Mouse (Mus musculus) lung, postnatal 0 days (tissue): ENCODE results near the gene Esyt3. TPM values are rescaled to one million over a fixed set of nuclear protein-coding genes. Genes with fewer than 3 reads are reported as not detected.

ENCODE experiments used
- ATAC-seq: fragments of 200-750 bp; cut with Nextera tagmentation; 2 replicates; pipeline ENCODE4 v1.8.0; 2017; ENCODE audit warnings: moderate library complexity
- DNase-seq: peaks from one replicate; pipeline ENCODE4 v3.0.0-alpha.2; 2016; ENCODE audit warnings: low spot score
- H3K27ac ChIP-seq: fragments of 300-500 bp; sonication (generic); 2 replicates; pipeline ENCODE4 v1.5.1; 2014; ENCODE audit warnings: antibody characterized with exemption, mild to moderate bottlenecking, low read length, mixed read lengths
- H3K27me3 ChIP-seq: fragments of 300-500 bp; sonication (generic); replicated peaks from 2 replicates; pipeline ENCODE4 v1.6.1; 2014; ENCODE audit warnings: low read length, mixed read lengths; ENCODE audit not compliant: insufficient read depth
- H3K36me3 ChIP-seq: fragments of 300-500 bp; sonication (generic); 2 replicates; pipeline ENCODE4 v1.6.1; 2014; ENCODE audit warnings: low read length, mixed read lengths; ENCODE audit not compliant: insufficient read depth
- H3K4me1 ChIP-seq: fragments of 300-500 bp; sonication (generic); 2 replicates; pipeline ENCODE4 v1.6.1; 2014; ENCODE audit warnings: antibody characterized with exemption, low read depth, low read length, mixed read lengths; ENCODE audit not compliant: insufficient read depth
- H3K4me2 ChIP-seq: fragments of 300-500 bp; sonication (generic); replicated peaks from 2 replicates; pipeline ENCODE4 v1.6.1; 2014; ENCODE audit warnings: low read depth, mild to moderate bottlenecking, low read length, moderate library complexity, mixed read lengths
- H3K4me3 ChIP-seq: fragments of 300-500 bp; sonication (generic); 2 replicates; pipeline ENCODE4 v1.5.1; 2014; ENCODE audit warnings: low read depth, low read length
- H3K9ac ChIP-seq: fragments of 300-500 bp; sonication (generic); replicated peaks from 2 replicates; pipeline ENCODE4 v1.6.1; 2014; ENCODE audit warnings: low read depth, mild to moderate bottlenecking
- H3K9me3 ChIP-seq: fragments of 300-500 bp; sonication (generic); 2 replicates; pipeline ENCODE4 v1.6.1; 2016; ENCODE audit warnings: low read length, mixed read lengths
- CTCF ChIP-seq: IDR thresholded peaks from 2 replicates; pipeline ENCODE4 v1.5.1; 2016; ENCODE audit warnings: antibody characterized with exemption, mild to moderate bottlenecking
- EP300 ChIP-seq: IDR thresholded peaks from 2 replicates; pipeline ENCODE4 v1.6.1; 2016; ENCODE audit warnings: antibody characterized with exemption, mild to moderate bottlenecking, control low read depth
- WGBS: fragments of 180-500 bp; shearing (Covaris S2); extraction: QIAGEN DNeasy Blood & Tissue Kit; methylation state at CpG from one replicate; pipeline ENCODE4 v1.1.7; 2014; 5-methylcytosine and 5-hydroxymethylcytosine counted together
- polyA plus RNA-seq: library from polyadenylated mRNA; unstranded; fragments of >200 nt; fragmentation: Nextera tagmentation; extraction: Ambion mirVana; gene quantifications from 2 replicates; pipeline ENCODE4 v1.2.1, GENCODE M21; 2015

The Esyt3 gene
- 1.3 and 1.5 TPM in 2 replicates for polyA plus RNA-seq

DNA sequence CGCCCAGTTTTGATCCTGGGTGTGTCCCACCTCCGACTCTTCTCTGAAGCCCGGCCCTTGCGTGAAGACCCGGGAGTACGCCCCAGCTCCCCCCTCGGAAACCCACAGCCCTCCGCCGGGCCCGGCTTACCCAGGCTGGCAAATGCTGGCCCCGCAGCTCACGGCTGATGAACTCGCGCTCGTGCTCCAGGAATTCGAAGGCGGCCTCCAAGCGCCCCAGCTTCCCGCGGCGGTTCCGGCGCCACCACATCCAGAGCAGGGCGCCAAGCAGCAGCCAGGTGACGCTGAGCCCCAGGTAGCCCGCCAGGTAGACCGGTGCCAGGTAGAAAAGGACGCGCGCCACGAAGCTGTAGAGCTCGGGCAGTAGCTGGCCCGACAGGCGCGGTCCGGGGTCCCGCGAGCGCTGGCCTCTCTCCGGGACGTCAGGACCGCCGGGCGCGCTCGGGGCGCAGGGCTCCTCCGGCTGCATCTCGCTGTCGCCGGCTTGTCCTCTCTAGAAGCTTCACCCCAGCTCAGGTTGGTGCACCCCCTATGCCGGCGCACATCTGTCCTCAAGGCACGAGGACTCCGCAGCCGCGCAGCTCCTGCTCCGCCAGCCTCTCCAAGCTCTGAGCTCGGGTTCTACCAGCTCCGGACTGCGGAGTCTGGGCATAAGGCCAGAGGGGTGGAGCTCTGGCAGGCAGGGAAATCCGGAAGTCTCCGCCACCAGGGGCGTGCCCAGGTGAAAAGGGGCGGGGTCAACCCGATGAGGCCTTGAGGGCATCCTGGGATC, at the start of gene Esyt3:
Gene Esyt3, minus strand, starts transcription at position 637 of the 772 bp plus-strand sequence.
- H3K4me3 ChIP-seq: peak within 1 kb of the TSS; percentile 37
- peak; percentile 26 for DNase-seq
- peak within 1 kb of the TSS; percentile 68 for H3K4me2 ChIP-seq
- no peak within 1 kb of the TSS for H3K9ac ChIP-seq
- peaks cover 9% of the 10 kb centered on the region for H3K27me3 ChIP-seq
- H3K36me3 ChIP-seq: no peaks in the 10 kb centered on the region
- no peak within 1 kb of the TSS for H3K27ac ChIP-seq
- TF ChIP-seq CTCF (no peak), EP300 (no peak)
- peak; percentile 50 for ATAC-seq
- 1% methylated on average over 64 of the region's 66 CpGs for WGBS
- peaks cover 4% of the 10 kb centered on the region; the same call in 1 of the 2 replicates for H3K4me1 ChIP-seq
- no peaks in the 10 kb centered on the region for H3K9me3 ChIP-seq

GRCm38 (mm10) chr9:99401288-99401974, 43.1 kb upstream of the Esyt3 start:
- Histone ChIP-seq H3K4me3 (no peak overlapping the region), H3K9ac (no peak overlapping the region), H3K27me3 (no peaks in the 10 kb centered on the region), H3K9me3 (no peaks in the 10 kb centered on the region), H3K4me2 (no peak overlapping the region), H3K27ac (no peak overlapping the region), H3K4me1 (no peaks in the 10 kb centered on the region), H3K36me3 (no peaks in the 10 kb centered on the region)
- DNase-seq (no peak), ATAC-seq (0 out of 2 replicates have a peak, but pooled peaks have one; percentile 12)
- WGBS: 48% methylated on average over 9 of the region's 9 CpGs
- TF ChIP-seq EP300 (no peak), CTCF (no peak)

DNA sequence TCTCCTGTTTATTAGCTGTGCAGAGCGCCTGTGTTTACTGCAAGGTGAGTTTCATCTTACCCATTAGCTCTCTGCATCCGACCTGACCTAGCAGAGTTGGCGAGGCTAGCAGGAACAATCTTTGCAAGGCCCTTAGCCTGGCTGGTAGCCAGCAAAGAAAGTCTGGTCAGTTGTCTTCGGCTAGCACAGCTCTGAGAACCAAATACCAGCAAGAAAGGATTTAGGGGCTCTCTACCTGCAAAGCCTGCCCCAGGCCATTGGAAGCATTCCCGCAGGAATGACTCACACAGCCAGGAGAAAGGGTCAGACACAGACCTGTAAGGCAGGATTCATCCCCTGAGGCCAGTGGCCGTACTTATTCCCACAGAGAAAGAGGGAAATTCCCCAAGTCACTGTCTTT, 42.4 kb upstream of the Esyt3 start:
- Histone ChIP-seq H3K4me1 (no peaks in the 10 kb centered on the region), H3K27me3 (no peaks in the 10 kb centered on the region), H3K9me3 (no peaks in the 10 kb centered on the region), H3K36me3 (no peaks in the 10 kb centered on the region), H3K9ac (no peak overlapping the region), H3K4me2 (no peak overlapping the region), H3K27ac (no peak overlapping the region), H3K4me3 (no peak overlapping the region)
- WGBS: 62% methylated on average over 6 of the region's 6 CpGs
- DNase-seq (no peak), ATAC-seq (no peak)
- TF ChIP-seq EP300 (no peak), CTCF (no peak)

GRCm38 (mm10) chr9:99397056-99397815, 38.9 kb upstream of the Esyt3 start:
- no peak for DNase-seq
- H3K4me3 ChIP-seq: no peak overlapping the region
- no peak for ATAC-seq
- no peaks in the 10 kb centered on the region for H3K4me1 ChIP-seq
- no peak overlapping the region for H3K9ac ChIP-seq
- no peak overlapping the region for H3K4me2 ChIP-seq
- no peak overlapping the region for H3K27ac ChIP-seq
- H3K36me3 ChIP-seq: no peaks in the 10 kb centered on the region
- H3K27me3 ChIP-seq: no peaks in the 10 kb centered on the region
- WGBS: 77% methylated on average over 13 of the region's 13 CpGs
- H3K9me3 ChIP-seq: no peaks in the 10 kb centered on the region
- TF ChIP-seq EP300: no peak
- TF ChIP-seq CTCF: no peak

GRCm38 (mm10) chr9:99394366-99394765, 36.0 kb upstream of the Esyt3 start:
- H3K4me3 ChIP-seq: no peak overlapping the region
- no peak for DNase-seq
- WGBS: 69% methylated on average over 10 of the region's 11 CpGs
- H3K4me1 ChIP-seq: no peaks in the 10 kb centered on the region
- ATAC-seq: 0 out of 2 replicates have a peak, but pooled peaks have one; percentile 25
- H3K4me2 ChIP-seq: no peak overlapping the region
- H3K9me3 ChIP-seq: no peaks in the 10 kb centered on the region
- no peak overlapping the region for H3K27ac ChIP-seq
- no peaks in the 10 kb centered on the region for H3K27me3 ChIP-seq
- TF ChIP-seq EP300: no peak
- no peak for TF ChIP-seq CTCF
- 0 out of 2 replicates have a peak, but pooled peaks cover 6% of the 10 kb centered on the region for H3K36me3 ChIP-seq
- no peak overlapping the region for H3K9ac ChIP-seq

DNA sequence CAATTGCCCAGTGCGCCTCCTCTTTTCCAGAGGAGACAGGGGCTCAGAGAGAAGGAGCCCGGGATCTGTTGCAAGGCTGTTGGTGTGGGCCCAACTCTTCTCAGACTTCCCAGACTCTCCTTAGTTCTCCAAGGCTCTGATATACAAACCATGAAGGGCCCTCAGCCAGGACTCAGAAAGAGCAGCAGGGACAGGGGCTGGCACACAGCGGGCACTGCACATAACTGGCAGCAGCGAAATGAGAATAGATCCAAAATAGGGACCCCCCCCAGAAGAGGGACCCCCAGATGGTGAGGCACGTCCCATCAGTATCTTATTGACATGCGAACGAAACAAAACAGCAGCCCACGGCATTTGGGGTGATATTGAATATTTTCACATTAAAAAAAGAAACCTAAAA, 34.8 kb upstream of the Esyt3 start:
- ATAC-seq (no peak), DNase-seq (no peak)
- H3K27me3 ChIP-seq: no peaks in the 10 kb centered on the region
- no peaks in the 10 kb centered on the region for H3K4me1 ChIP-seq
- H3K9ac ChIP-seq: no peak overlapping the region
- no peak overlapping the region for H3K4me2 ChIP-seq
- 91% methylated on average over 8 of the region's 8 CpGs for WGBS
- 0 out of 2 replicates have a peak, but pooled peaks cover 6% of the 10 kb centered on the region for H3K36me3 ChIP-seq
- no peaks in the 10 kb centered on the region for H3K9me3 ChIP-seq
- no peak overlapping the region for H3K27ac ChIP-seq
- TF ChIP-seq EP300 (no peak), CTCF (no peak)
- no peak overlapping the region for H3K4me3 ChIP-seq
